Mouse (Mus musculus): ENCODE data around the gene Tom1l2.

Gene Tom1l2

GRCm38 (mm10) chr11:60246077-60246476 is 106.6 kb downstream of the Tom1l2 start:
- no peak for ATAC-seq (ENCODE audit: insufficient number of reproducible peaks, low FRiP score, low TSS enrichment)

GRCm38 (mm10) chr11:60244503-60245143 is 108.1 kb downstream of the Tom1l2 start:
- no peak for ATAC-seq (ENCODE audit: insufficient number of reproducible peaks, low FRiP score, low TSS enrichment)

GRCm38 (mm10) chr11:60240509-60240908 is 112.2 kb downstream of the Tom1l2 start:
- ATAC-seq (ENCODE audit: insufficient number of reproducible peaks, low FRiP score, low TSS enrichment): no peak

GRCm38 (mm10) chr11:60235351-60235750 is 117.4 kb downstream of the Tom1l2 start:
- ATAC-seq (ENCODE audit: insufficient number of reproducible peaks, low FRiP score, low TSS enrichment): no peak

GRCm38 (mm10) chr11:60233235-60233634 is 119.5 kb downstream of the Tom1l2 start:
- ATAC-seq (ENCODE audit: insufficient number of reproducible peaks, low FRiP score, low TSS enrichment): peak; percentile 62; the same call in 1 of the 2 replicates

GRCm38 (mm10) chr11:60232441-60233058 is 120.2 kb downstream of the Tom1l2 start:
- ATAC-seq (ENCODE audit: insufficient number of reproducible peaks, low FRiP score, low TSS enrichment): no peak

GRCm38 (mm10) chr11:60231951-60232350 is 120.8 kb downstream of the Tom1l2 start:
- no peak for ATAC-seq (ENCODE audit: insufficient number of reproducible peaks, low FRiP score, low TSS enrichment)

GRCm38 (mm10) chr11:60231326-60231725 is 121.4 kb downstream of the Tom1l2 start:
- no peak for ATAC-seq (ENCODE audit: insufficient number of reproducible peaks, low FRiP score, low TSS enrichment)

- no peak for ATAC-seq (ENCODE audit: insufficient number of reproducible peaks, low FRiP score, low TSS enrichment)
These were observed 122.2 kb downstream of the Tom1l2 start for GRCm38 (mm10) chr11:60230512-60230911.

GRCm38 (mm10) chr11:60229821-60230220 is 122.9 kb downstream of the Tom1l2 start:
- no peak for ATAC-seq (ENCODE audit: insufficient number of reproducible peaks, low FRiP score, low TSS enrichment)

GRCm38 (mm10) chr11:60228525-60228924 is 124.2 kb downstream of the Tom1l2 start:
- no peak for ATAC-seq (ENCODE audit: insufficient number of reproducible peaks, low FRiP score, low TSS enrichment)

- ATAC-seq (ENCODE audit: insufficient number of reproducible peaks, low FRiP score, low TSS enrichment): no peak
These were observed 126.8 kb downstream of the Tom1l2 start for GRCm38 (mm10) chr11:60225874-60226273.

- no peak for ATAC-seq (ENCODE audit: insufficient number of reproducible peaks, low FRiP score, low TSS enrichment)
These were observed 128.0 kb downstream of the Tom1l2 start for GRCm38 (mm10) chr11:60224676-60225075.

GRCm38 (mm10) chr11:60222469-60223236 is 130.1 kb downstream of the Tom1l2 start, which contains the start of gene Srebf1:
Gene Srebf1, minus strand, starts transcription at chr11:60222581.
- ATAC-seq (ENCODE audit: insufficient number of reproducible peaks, low FRiP score, low TSS enrichment): 0 out of 2 replicates have a peak, but pooled peaks have one; percentile 31

GRCm38 (mm10) chr11:60222085-60222468 is 130.6 kb downstream of the Tom1l2 start:
- no peak for ATAC-seq (ENCODE audit: insufficient number of reproducible peaks, low FRiP score, low TSS enrichment)

GRCm38 (mm10) chr11:60221425-60221824 is 131.3 kb downstream of the Tom1l2 start:
- ATAC-seq (ENCODE audit: insufficient number of reproducible peaks, low FRiP score, low TSS enrichment): no peak

GRCm38 (mm10) chr11:60220291-60220804 is 132.4 kb downstream of the Tom1l2 start:
- peak; percentile 33; the same call in 1 of the 2 replicates for ATAC-seq (ENCODE audit: insufficient number of reproducible peaks, low FRiP score, low TSS enrichment)

- no peak for ATAC-seq (ENCODE audit: insufficient number of reproducible peaks, low FRiP score, low TSS enrichment)
These were observed 133.1 kb downstream of the Tom1l2 start for GRCm38 (mm10) chr11:60219609-60220008.

- no peak for ATAC-seq (ENCODE audit: insufficient number of reproducible peaks, low FRiP score, low TSS enrichment)
These were observed 135.2 kb downstream of the Tom1l2 start for GRCm38 (mm10) chr11:60217467-60217866.

GRCm38 (mm10) chr11:60216671-60217070 is 136.0 kb downstream of the Tom1l2 start:
- ATAC-seq (ENCODE audit: insufficient number of reproducible peaks, low FRiP score, low TSS enrichment): no peak

- ATAC-seq (ENCODE audit: insufficient number of reproducible peaks, low FRiP score, low TSS enrichment): no peak
These were observed 139.4 kb downstream of the Tom1l2 start for GRCm38 (mm10) chr11:60213266-60213665.

All from cerebellum, adult (tissue).